Mouse (Mus musculus): ENCODE results near the gene H2-T23. TPM values are rescaled to one million over a fixed set of nuclear protein-coding genes. Genes with fewer than 3 reads are reported as not detected.

The H2-T23 gene
- polyA plus RNA-seq (2012; rRNA removed) = 112 and 121 TPM in 2 replicates

GRCm38 (mm10) chr17:36032351-36032875, at the start of gene H2-T23:
Gene H2-T23, minus strand, starts transcription at chr17:36032855.

GRCm38 (mm10) chr17:36058362-36058761, 25.7 kb upstream of the H2-T23 start, which contains the start of gene Gm11127:
Gene Gm11127, minus strand, starts transcription at chr17:36058371.

GRCm38 (mm10) chr17:36042610-36043169, 10.0 kb upstream of the H2-T23 start, which contains the start of the genes H2-T22 and Gm6034:
Gene H2-T22, minus strand, starts transcription at chr17:36042747.
Gene Gm6034, plus strand, starts transcription at chr17:36042961.

GRCm38 (mm10) chr17:36020191-36021073, 12.2 kb downstream of the H2-T23 start, which contains the start of gene H2-T24:
Gene H2-T24, minus strand, starts transcription at chr17:36020560.

Other genes with a start within 250 kb of the H2-T23 start
- gene Ier3, start 211.2 kb downstream of the H2-T23 start, polyA plus RNA-seq (2012; rRNA removed) = 5.5 and 6.5 TPM in 2 replicates
- gene Flot1, start 209.6 kb downstream of the H2-T23 start, polyA plus RNA-seq (2012; rRNA removed) = 31.0 and 40.2 TPM in 2 replicates
- 251 and 259 TPM in 2 replicates for gene Tubb5, start 194.5 kb downstream of the H2-T23 start, polyA plus RNA-seq (2012; rRNA removed)
- gene Mdc1, start 191.3 kb downstream of the H2-T23 start, polyA plus RNA-seq (2012; rRNA removed) = 4.3 and 4.5 TPM in 2 replicates
- 10.7 and 11.1 TPM in 2 replicates for gene Nrm, start 171.5 kb downstream of the H2-T23 start, polyA plus RNA-seq (2012; rRNA removed)
- gene Ppp1r18, start 167.3 kb downstream of the H2-T23 start, polyA plus RNA-seq (2012; rRNA removed) = 17.4 and 18.6 TPM in 2 replicates
- 36.4 and 41.5 TPM in 2 replicates for gene Dhx16, start 153.0 kb downstream of the H2-T23 start, polyA plus RNA-seq (2012; rRNA removed)
- gene 2310061I04Rik, start 135.4 kb downstream of the H2-T23 start, polyA plus RNA-seq (2012; rRNA removed) = 11.1 and 12.8 TPM in 2 replicates
- 9.1 and 9.2 TPM in 2 replicates for gene Atat1, start 122.8 kb downstream of the H2-T23 start, polyA plus RNA-seq (2012; rRNA removed)
- gene Mrps18b, start 116.5 kb downstream of the H2-T23 start, polyA plus RNA-seq (2012; rRNA removed) = 47.1 and 48.3 TPM in 2 replicates
- 13.7 and 14.0 TPM in 2 replicates for gene Ppp1r10, start 116.4 kb downstream of the H2-T23 start, polyA plus RNA-seq (2012; rRNA removed)
- gene Abcf1, start 63.1 kb downstream of the H2-T23 start, polyA plus RNA-seq (2012; rRNA removed) = 33.2 and 37.2 TPM in 2 replicates
- gene Gnl1, start 53.0 kb downstream of the H2-T23 start, polyA plus RNA-seq (2012; rRNA removed) = 4.6 and 5.7 TPM in 2 replicates
- 6.0 and 6.7 TPM in 2 replicates for gene Prr3, start 52.6 kb downstream of the H2-T23 start, polyA plus RNA-seq (2012; rRNA removed)
- 14.1 and 14.9 TPM in 2 replicates for gene H2-T24, start 12.3 kb downstream of the H2-T23 start, polyA plus RNA-seq (2012; rRNA removed)
- 14.6 and 16.9 TPM in 2 replicates for gene H2-T22, start 9.9 kb upstream of the H2-T23 start, polyA plus RNA-seq (2012; rRNA removed)
- gene Gm6034, start 10.1 kb upstream of the H2-T23 start, polyA plus RNA-seq (2012; rRNA removed) = not detected in 2 replicates
- 0.03 and 0.16 TPM in 2 replicates for gene Gm11127, start 25.5 kb upstream of the H2-T23 start, polyA plus RNA-seq (2012; rRNA removed)
- 0.01 TPM in 1 of 2 replicates, not detected in the other for gene Gm19684, start 88.8 kb upstream of the H2-T23 start, polyA plus RNA-seq (2012; rRNA removed)
- gene Gm7030, start 96.6 kb upstream of the H2-T23 start, polyA plus RNA-seq (2012; rRNA removed) = not detected in 2 replicates
- gene Gm8909, start 135.7 kb upstream of the H2-T23 start, polyA plus RNA-seq (2012; rRNA removed) = 0.04 TPM in 1 of 2 replicates, not detected in the other
- gene H2-T3, start 157.4 kb upstream of the H2-T23 start, polyA plus RNA-seq (2012; rRNA removed) = 0.07 TPM in 1 of 2 replicates, not detected in the other
- 33.0 and 35.2 TPM in 2 replicates for gene Rpp21, start 225.2 kb upstream of the H2-T23 start, polyA plus RNA-seq (2012; rRNA removed)
- gene Trim39, start 239.4 kb upstream of the H2-T23 start, polyA plus RNA-seq (2012; rRNA removed) = 9.4 and 11.7 TPM in 2 replicates

All from liver, embryonic 18 days (tissue).